Mouse (Mus musculus): ENCODE measurements around the gene Gm28434. TPM values are rescaled to one million over a fixed set of nuclear protein-coding genes. Genes with fewer than 3 reads are reported as not detected.
A peak's percentile ranks its signal among the peaks of the same experiment; 100 is the strongest.

Gm28434 gene
- polyA plus RNA-seq (2016; fragmentation: Nextera tagmentation; extraction: Ambion mirVana) = not detected in 2 replicates

- Histone ChIP-seq H3K36me3 (no peaks in the 10 kb centered on the region), H3K9me3 (replicated peaks) (no peaks in the 10 kb centered on the region), H3K27me3 (ENCODE audit: low read depth, poor library complexity, severe bottlenecking) (no peaks in the 10 kb centered on the region), H3K4me3 (no peak within 1 kb of the TSS), H3K4me1 (no peaks in the 10 kb centered on the region), H3K27ac (replicated peaks) (no peak within 1 kb of the TSS)
- DNase-seq (ENCODE audit: low spot score) = no peak
- 74% methylated on average over 2 of the region's 2 CpGs for WGBS
These were observed at the start of gene Gm28434, which contains the start of gene 2310003L06Rik for GRCm38 (mm10) chr5:87969201-87969600. Gene Gm28434 (plus strand): TSS chr5:87969517. Gene 2310003L06Rik (plus strand): TSS chr5:87969459.

DNA sequence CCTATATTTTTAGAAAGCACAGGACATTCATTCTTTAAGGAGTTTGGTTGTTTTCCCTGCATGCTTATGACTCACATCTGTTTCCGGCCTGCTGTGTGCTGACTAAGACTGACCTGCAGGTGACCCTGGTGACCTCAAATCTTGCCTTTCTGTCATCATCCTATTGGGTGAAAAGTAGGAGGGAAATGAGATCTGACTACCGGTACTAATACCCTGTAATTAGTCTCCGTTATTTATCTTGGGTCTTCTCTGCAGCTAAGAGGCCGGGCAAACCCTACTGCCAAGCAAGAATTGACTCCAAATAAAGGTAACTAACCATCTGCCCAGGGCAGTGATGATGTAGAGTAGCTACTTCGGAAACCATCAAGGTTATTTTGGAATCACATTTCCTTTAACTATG, 43.9 kb upstream of the Gm28434 start, which contains the start of gene Csn3:
Gene Csn3 (plus strand): TSS at position 208 of the 400 bp plus-strand sequence.
- Histone ChIP-seq H3K9me3 (replicated peaks) (no peaks in the 10 kb centered on the region), H3K27me3 (ENCODE audit: low read depth, poor library complexity, severe bottlenecking) (no peaks in the 10 kb centered on the region), H3K27ac (replicated peaks) (no peak within 1 kb of the TSS), H3K36me3 (no peaks in the 10 kb centered on the region), H3K4me1 (no peaks in the 10 kb centered on the region), H3K4me3 (no peak within 1 kb of the TSS)
- peak; percentile 16 for DNase-seq (ENCODE audit: low spot score)
- WGBS = 36% methylated on average over 5 of the region's 5 CpGs

DNA sequence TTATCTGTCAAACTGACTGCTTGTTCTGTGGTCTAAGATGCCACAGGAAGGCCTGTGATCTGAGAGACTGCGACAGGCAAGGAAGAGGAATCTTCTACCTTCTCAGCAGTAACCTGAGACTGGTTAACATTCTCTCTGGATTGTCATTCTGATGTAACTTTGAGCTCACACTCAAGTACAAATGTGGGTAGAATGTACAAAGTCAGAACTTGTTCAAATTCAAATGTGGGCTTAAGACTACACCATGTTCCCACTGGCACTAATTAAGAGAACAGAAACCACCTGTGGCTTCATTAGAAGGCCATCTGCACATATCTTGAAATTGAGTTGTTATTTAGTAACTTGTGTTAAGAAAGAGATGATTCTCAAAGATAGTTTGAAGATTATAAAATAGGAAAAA, 37.7 kb upstream of the Gm28434 start:
- H3K4me1 ChIP-seq = no peaks in the 10 kb centered on the region
- no peaks in the 10 kb centered on the region for H3K9me3 ChIP-seq (replicated peaks)
- no peak overlapping the region for H3K4me3 ChIP-seq
- WGBS = 27% methylated on average over 1 of the region's 1 CpGs
- H3K27me3 ChIP-seq (ENCODE audit: low read depth, poor library complexity, severe bottlenecking) = no peaks in the 10 kb centered on the region
- H3K27ac ChIP-seq (replicated peaks) = no peak overlapping the region
- H3K36me3 ChIP-seq = no peaks in the 10 kb centered on the region
- no peak for DNase-seq (ENCODE audit: low spot score)

GRCm38 (mm10) chr5:87940752-87941151, 28.6 kb upstream of the Gm28434 start:
- WGBS = 57% methylated on average over 3 of the region's 3 CpGs
- Histone ChIP-seq H3K27ac (replicated peaks) (no peak overlapping the region), H3K9me3 (replicated peaks) (no peaks in the 10 kb centered on the region), H3K27me3 (ENCODE audit: low read depth, poor library complexity, severe bottlenecking) (no peaks in the 10 kb centered on the region), H3K36me3 (no peaks in the 10 kb centered on the region), H3K4me3 (no peak overlapping the region), H3K4me1 (no peaks in the 10 kb centered on the region)
- DNase-seq (ENCODE audit: low spot score) = no peak

- no peaks in the 10 kb centered on the region for H3K36me3 ChIP-seq
- no peaks in the 10 kb centered on the region for H3K4me1 ChIP-seq
- DNase-seq (ENCODE audit: low spot score) = no peak
- no peak overlapping the region for H3K4me3 ChIP-seq
- H3K9me3 ChIP-seq (replicated peaks) = no peaks in the 10 kb centered on the region
- H3K27me3 ChIP-seq (ENCODE audit: low read depth, poor library complexity, severe bottlenecking) = no peaks in the 10 kb centered on the region
- no peak overlapping the region for H3K27ac ChIP-seq (replicated peaks)
These were observed 26.8 kb upstream of the Gm28434 start for GRCm38 (mm10) chr5:87942515-87942914.

DNA sequence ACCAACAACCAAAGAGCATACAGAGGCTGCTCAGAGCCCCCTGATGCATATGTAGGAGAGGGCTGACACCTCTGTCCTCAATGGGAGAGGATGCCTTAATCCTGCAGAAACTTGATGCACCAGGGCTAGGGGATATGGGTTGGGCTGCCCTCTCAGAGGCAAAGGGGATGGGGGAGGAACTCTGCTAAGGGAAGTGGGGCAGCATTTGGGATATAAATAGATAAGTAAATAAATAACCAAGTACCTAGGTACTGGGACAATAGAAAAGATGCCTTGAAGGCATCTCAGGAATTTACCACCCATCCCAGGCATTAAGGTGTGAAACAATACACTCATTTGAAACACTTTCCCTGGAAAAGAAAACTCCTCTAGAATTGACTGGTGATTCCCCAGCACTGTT, 17.5 kb upstream of the Gm28434 start:
- Histone ChIP-seq H3K4me1 (no peaks in the 10 kb centered on the region), H3K9me3 (replicated peaks) (no peaks in the 10 kb centered on the region), H3K27ac (replicated peaks) (no peak overlapping the region), H3K27me3 (ENCODE audit: low read depth, poor library complexity, severe bottlenecking) (no peaks in the 10 kb centered on the region), H3K4me3 (no peak overlapping the region), H3K36me3 (no peaks in the 10 kb centered on the region)
- no peak for DNase-seq (ENCODE audit: low spot score)

DNA sequence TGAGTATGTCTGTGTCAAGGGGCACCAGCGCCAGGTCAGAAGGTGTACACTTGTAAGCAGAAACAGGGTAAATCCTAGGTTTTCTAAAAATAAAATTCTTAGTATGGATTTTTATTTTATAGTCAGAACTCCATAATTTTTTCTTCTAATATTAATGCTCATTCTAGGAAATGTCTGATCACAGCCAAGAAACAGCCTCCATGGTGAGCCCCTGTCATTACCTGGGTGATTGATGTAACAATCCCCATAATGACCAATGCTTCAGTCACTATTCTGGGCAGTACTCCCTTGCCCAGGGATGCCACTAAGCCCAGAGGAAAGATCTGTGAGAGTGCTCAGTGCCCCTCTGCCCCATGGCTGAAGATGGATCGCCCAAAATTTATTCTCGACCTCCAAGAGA, 9.8 kb downstream of the Gm28434 start, which contains the start of gene Cabs1:
Gene Cabs1 (plus strand): TSS at position 301 of the 400 bp plus-strand sequence.
- DNase-seq (ENCODE audit: low spot score) = no peak
- Histone ChIP-seq H3K27me3 (ENCODE audit: low read depth, poor library complexity, severe bottlenecking) (no peaks in the 10 kb centered on the region), H3K4me3 (no peak within 1 kb of the TSS), H3K4me1 (no peaks in the 10 kb centered on the region), H3K9me3 (replicated peaks) (no peaks in the 10 kb centered on the region), H3K36me3 (no peaks in the 10 kb centered on the region), H3K27ac (replicated peaks) (no peak within 1 kb of the TSS)
- 89% methylated on average over 3 of the region's 3 CpGs for WGBS

- H3K9me3 ChIP-seq (replicated peaks) = no peaks in the 10 kb centered on the region
- H3K4me3 ChIP-seq = no peak overlapping the region
- no peaks in the 10 kb centered on the region for H3K36me3 ChIP-seq
- no peak overlapping the region for H3K27ac ChIP-seq (replicated peaks)
- WGBS = 60% methylated on average over 3 of the region's 3 CpGs
- no peaks in the 10 kb centered on the region for H3K27me3 ChIP-seq (ENCODE audit: low read depth, poor library complexity, severe bottlenecking)
- DNase-seq (ENCODE audit: low spot score) = no peak
- no peaks in the 10 kb centered on the region for H3K4me1 ChIP-seq
These were observed 13.3 kb downstream of the Gm28434 start for GRCm38 (mm10) chr5:87982468-87983214.

DNA sequence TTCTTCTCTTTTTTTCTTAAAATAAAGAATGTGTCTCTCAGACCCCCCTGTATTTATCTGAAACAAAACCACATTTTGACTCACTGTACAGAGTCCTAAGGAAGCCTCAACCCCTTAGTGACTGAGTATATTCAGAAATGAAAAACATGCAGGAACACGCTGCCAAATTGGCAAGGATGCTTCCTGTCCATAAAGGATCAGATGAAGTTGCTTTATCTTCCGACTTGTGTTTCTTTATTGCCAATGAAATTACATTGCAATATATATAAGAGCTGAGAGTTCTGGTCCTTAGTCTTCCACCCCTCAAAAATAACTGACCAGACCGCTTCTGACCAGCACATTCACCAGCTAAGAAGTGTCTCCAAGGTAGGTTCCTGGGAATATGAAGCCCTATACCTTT, 32.9 kb downstream of the Gm28434 start, which contains the start of gene Smr3a:
Gene Smr3a (plus strand): TSS at position 301 of the 400 bp plus-strand sequence.
- Histone ChIP-seq H3K36me3 (no peaks in the 10 kb centered on the region), H3K4me3 (no peak within 1 kb of the TSS), H3K9me3 (replicated peaks) (no peaks in the 10 kb centered on the region), H3K27ac (replicated peaks) (no peak within 1 kb of the TSS), H3K27me3 (ENCODE audit: low read depth, poor library complexity, severe bottlenecking) (no peaks in the 10 kb centered on the region), H3K4me1 (no peaks in the 10 kb centered on the region)
- no peak for DNase-seq (ENCODE audit: low spot score)
- 98% methylated on average over 3 of the region's 3 CpGs for WGBS

DNA sequence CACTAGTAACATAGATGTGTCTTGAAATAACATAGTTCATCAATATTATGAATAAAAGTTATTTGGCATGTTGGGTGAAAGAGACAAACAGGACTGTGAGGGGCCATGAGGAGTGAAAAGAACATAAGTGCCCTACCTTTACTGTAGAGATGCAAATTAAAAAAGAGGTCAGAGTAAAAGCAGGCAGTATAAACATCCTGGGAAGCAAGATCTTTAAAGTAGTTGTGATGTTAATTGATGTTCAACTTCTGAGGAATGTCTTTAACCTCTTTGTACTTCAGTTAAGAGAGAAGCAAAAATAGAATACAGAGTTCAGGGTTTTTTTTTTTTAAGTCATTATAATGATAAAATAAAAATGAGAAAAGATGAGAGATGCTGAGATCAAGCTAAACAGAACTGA, 35.9 kb downstream of the Gm28434 start:
- no peaks in the 10 kb centered on the region for H3K36me3 ChIP-seq

More for the DNA sequence above, 35.9 kb downstream of the Gm28434 start:
- no peaks in the 10 kb centered on the region for H3K27me3 ChIP-seq (ENCODE audit: low read depth, poor library complexity, severe bottlenecking)
- H3K9me3 ChIP-seq (replicated peaks) = no peaks in the 10 kb centered on the region
- no peak overlapping the region for H3K4me3 ChIP-seq
- no peak for DNase-seq (ENCODE audit: low spot score)
- H3K27ac ChIP-seq (replicated peaks) = no peak overlapping the region
- no peaks in the 10 kb centered on the region for H3K4me1 ChIP-seq

Other genes starting within 250 kb of the Gm28434 start
- gene Csn1s2a, start 194.9 kb upstream of the Gm28434 start, polyA plus RNA-seq (2016; fragmentation: Nextera tagmentation; extraction: Ambion mirVana) = not detected in 2 replicates
- gene Csn1s2b, start 161.4 kb upstream of the Gm28434 start, polyA plus RNA-seq (2016; fragmentation: Nextera tagmentation; extraction: Ambion mirVana) = not detected in 2 replicates
- gene Prr27, start 143.8 kb upstream of the Gm28434 start, polyA plus RNA-seq (2016; fragmentation: Nextera tagmentation; extraction: Ambion mirVana) = not detected in 2 replicates
- gene Odam, start 84.5 kb upstream of the Gm28434 start, polyA plus RNA-seq (2016; fragmentation: Nextera tagmentation; extraction: Ambion mirVana) = not detected in 2 replicates
- 0.41 and 1.0 TPM in 2 replicates for gene Csn3, start 43.9 kb upstream of the Gm28434 start, polyA plus RNA-seq (2016; fragmentation: Nextera tagmentation; extraction: Ambion mirVana)
- gene 2310003L06Rik, start 58 bp upstream of the Gm28434 start, polyA plus RNA-seq (2016; fragmentation: Nextera tagmentation; extraction: Ambion mirVana) = not detected in 2 replicates
- gene Cabs1, start 9.9 kb downstream of the Gm28434 start, polyA plus RNA-seq (2016; fragmentation: Nextera tagmentation; extraction: Ambion mirVana) = not detected in 2 replicates
- not detected in 2 replicates for gene Smr3a, start 33.0 kb downstream of the Gm28434 start, polyA plus RNA-seq (2016; fragmentation: Nextera tagmentation; extraction: Ambion mirVana)
- gene Smr2, start 117.0 kb downstream of the Gm28434 start, polyA plus RNA-seq (2016; fragmentation: Nextera tagmentation; extraction: Ambion mirVana) = not detected in 2 replicates
- gene Gm11116, start 142.0 kb downstream of the Gm28434 start, polyA plus RNA-seq (2016; fragmentation: Nextera tagmentation; extraction: Ambion mirVana) = not detected in 2 replicates
- gene Gm11115, start 184.6 kb downstream of the Gm28434 start, polyA plus RNA-seq (2016; fragmentation: Nextera tagmentation; extraction: Ambion mirVana) = not detected in 2 replicates

Data from midbrain, embryonic 10.5 days (tissue).